Mouse (Mus musculus) neural tube, embryonic 11.5 days (tissue): ENCODE measurements around the gene Hace1. TPM values are rescaled to one million over a fixed set of nuclear protein-coding genes. Genes with fewer than 3 reads are reported as not detected.
"Not testable (repeated sequence)": the region's sequence is repeated elsewhere in the genome, so short reads cannot be mapped to it uniquely, and the experiment has no call there.

ENCODE experiments used
- ATAC-seq: fragments of 200-750 bp; cut with Nextera tagmentation; 2 replicates; pipeline ENCODE4 v1.8.0; 2017; ENCODE audit warnings: moderate number of reproducible peaks, mild to moderate bottlenecking, moderate TSS enrichment, moderate library complexity; ENCODE audit not compliant: insufficient read depth, low FRiP score, low TSS enrichment
- DNase-seq: peaks from one replicate; pipeline ENCODE4 v3.0.0-alpha.2; 2015; ENCODE audit warnings: low spot score
- H3K27ac ChIP-seq: fragments of 300-500 bp; sonication (generic); 2 replicates; pipeline ENCODE4 v1.5.1; 2014; ENCODE audit warnings: low read depth, mild to moderate bottlenecking, low read length
- H3K27me3 ChIP-seq: fragments of 300-500 bp; sonication (generic); 2 replicates; pipeline ENCODE4 v1.6.1; 2014; ENCODE audit warnings: mild to moderate bottlenecking, low read length, mixed read lengths; ENCODE audit not compliant: control insufficient read depth, insufficient read depth
- H3K36me3 ChIP-seq: fragments of 300-500 bp; sonication (generic); 2 replicates; pipeline ENCODE4 v1.6.1; 2014; ENCODE audit warnings: mild to moderate bottlenecking, low read length, moderate library complexity, mixed read lengths; ENCODE audit not compliant: control insufficient read depth, insufficient read depth
- H3K4me1 ChIP-seq: fragments of 300-500 bp; sonication (generic); 2 replicates; pipeline ENCODE4 v1.6.1; 2014; ENCODE audit warnings: low read length, mixed read lengths; ENCODE audit not compliant: control insufficient read depth, insufficient read depth
- H3K4me2 ChIP-seq: fragments of 300-500 bp; sonication (generic); 2 replicates; pipeline ENCODE4 v1.6.1; 2014; ENCODE audit warnings: low read depth, mild to moderate bottlenecking, moderate library complexity
- H3K4me3 ChIP-seq: fragments of 300-500 bp; sonication (generic); 2 replicates; pipeline ENCODE4 v1.5.1; 2014; ENCODE audit warnings: low read depth, low read length
- H3K9ac ChIP-seq: fragments of 300-500 bp; sonication (generic); 2 replicates; pipeline ENCODE4 v1.6.1; 2014; ENCODE audit warnings: mild to moderate bottlenecking, low read length
- H3K9me3 ChIP-seq: fragments of 300-500 bp; sonication (generic); 2 replicates; pipeline ENCODE4 v1.6.1; 2016; ENCODE audit warnings: low read length; ENCODE audit not compliant: control insufficient read depth
- WGBS: fragments of 180-500 bp; shearing (Covaris S2); extraction: QIAGEN DNeasy Blood & Tissue Kit; methylation state at CpG from one replicate; pipeline ENCODE4 v1.1.7; 2014; 5-methylcytosine and 5-hydroxymethylcytosine counted together
- polyA plus RNA-seq: library from polyadenylated mRNA; unstranded; fragments of >200 nt; fragmentation: Nextera tagmentation; extraction: Ambion mirVana; gene quantifications from 2 replicates; pipeline ENCODE4 v1.2.1, GENCODE M21; 2014

Hace1 gene
- 23.8 and 25.1 TPM in 2 replicates for polyA plus RNA-seq

- Histone ChIP-seq H3K4me1 (0 out of 2 replicates have a peak, but pooled peaks cover 5% of the 10 kb centered on the region), H3K9ac (peak within 1 kb of the TSS; percentile 90), H3K9me3 (no peaks in the 10 kb centered on the region), H3K36me3 (no peaks in the 10 kb centered on the region), H3K4me3 (peak within 1 kb of the TSS; percentile 83), H3K27ac (peak within 1 kb of the TSS; percentile 93), H3K27me3 (no peaks in the 10 kb centered on the region), H3K4me2 (peak within 1 kb of the TSS; percentile 55)
- peak; percentile 95 for ATAC-seq
- WGBS = 0% methylated on average over 34 of the region's 79 CpGs
- DNase-seq = peak; percentile 92
Observed at GRCm38 (mm10) chr10:45577731-45578297, at the start of gene Hace1. Gene Hace1, plus strand, starts transcription at chr10:45577829.

GRCm38 (mm10) chr10:45537334-45537733, 40.3 kb upstream of the Hace1 start:
- not testable (repeated sequence) for H3K27ac ChIP-seq, H3K9ac ChIP-seq, H3K36me3 ChIP-seq, H3K4me1 ChIP-seq, ATAC-seq, H3K4me2 ChIP-seq, H3K27me3 ChIP-seq, DNase-seq, H3K9me3 ChIP-seq, H3K4me3 ChIP-seq
- WGBS = 92% methylated on average over 16 of the region's 16 CpGs

- Histone ChIP-seq H3K9ac (no peak overlapping the region), H3K9me3 (no peaks in the 10 kb centered on the region), H3K4me1 (no peaks in the 10 kb centered on the region), H3K4me2 (no peak overlapping the region), H3K36me3 (no peaks in the 10 kb centered on the region), H3K27ac (no peak overlapping the region), H3K4me3 (no peak overlapping the region), H3K27me3 (no peaks in the 10 kb centered on the region)
- ATAC-seq = no peak
- no peak for DNase-seq
- 67% methylated on average over 2 of the region's 2 CpGs for WGBS
Observed at GRCm38 (mm10) chr10:45542726-45543125, 34.9 kb upstream of the Hace1 start.

DNA sequence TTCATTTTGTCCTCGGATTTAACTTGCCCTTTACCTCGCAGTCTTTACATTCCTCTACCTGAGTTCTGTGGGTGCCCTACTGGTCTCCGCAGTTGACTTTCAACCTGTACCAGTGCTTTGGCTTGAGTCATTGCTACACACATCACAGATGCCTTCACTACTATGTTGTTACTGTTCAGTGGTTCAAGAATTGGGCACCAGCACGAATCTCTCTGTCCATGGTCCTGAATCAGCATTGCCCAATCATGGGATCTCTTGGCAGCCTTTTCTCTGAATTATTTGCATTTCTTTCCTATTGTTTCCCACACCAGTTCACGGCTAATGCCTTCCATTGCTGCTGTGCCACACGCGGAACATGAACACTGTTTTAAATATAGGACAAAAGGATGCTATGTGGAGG, 30.8 kb upstream of the Hace1 start:
- H3K4me2 ChIP-seq = no peak overlapping the region
- no peak for ATAC-seq
- 51% methylated on average over 7 of the region's 7 CpGs for WGBS
- H3K27ac ChIP-seq = no peak overlapping the region
- no peak overlapping the region for H3K4me3 ChIP-seq
- H3K9ac ChIP-seq = no peak overlapping the region
- H3K27me3 ChIP-seq = no peaks in the 10 kb centered on the region
- H3K9me3 ChIP-seq = no peaks in the 10 kb centered on the region
- no peaks in the 10 kb centered on the region for H3K36me3 ChIP-seq
- DNase-seq = peak; percentile 50
- no peaks in the 10 kb centered on the region for H3K4me1 ChIP-seq

DNA sequence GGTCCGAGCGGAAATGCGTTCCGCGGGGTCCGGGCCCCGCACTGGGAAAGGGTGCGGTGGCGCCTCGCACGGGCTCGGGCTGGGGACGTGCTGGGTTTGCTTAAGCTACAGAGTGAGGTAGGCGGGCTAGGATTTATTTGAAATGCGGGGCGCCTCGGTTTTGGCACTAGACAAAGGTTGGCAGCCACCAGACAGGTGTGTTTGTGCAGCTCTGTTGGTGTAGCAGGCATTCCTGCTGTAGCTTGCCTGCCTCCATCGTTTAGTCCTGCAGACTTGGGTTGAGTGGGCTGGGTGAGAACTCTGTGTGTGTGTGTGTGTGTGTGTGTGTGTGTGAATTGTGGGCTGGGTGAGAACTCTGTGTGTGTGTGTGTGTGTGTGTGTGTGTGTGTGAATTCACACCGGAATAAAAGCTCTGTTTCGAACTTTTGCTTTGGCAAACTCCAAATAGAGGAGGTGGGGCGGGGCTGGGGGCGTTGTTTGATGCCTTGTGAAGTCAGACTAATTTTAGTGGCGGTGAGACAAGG, 731 bp downstream of the Hace1 start:
- WGBS = under 1% methylated on average over 23 of the region's 23 CpGs
- Histone ChIP-seq H3K9ac (peak overlapping the region; percentile 90), H3K27ac (peak overlapping the region; percentile 93), H3K36me3 (no peaks in the 10 kb centered on the region), H3K27me3 (no peaks in the 10 kb centered on the region), H3K4me2 (peak overlapping the region; percentile 55), H3K4me3 (peak overlapping the region; percentile 83), H3K9me3 (no peaks in the 10 kb centered on the region), H3K4me1 (0 out of 2 replicates have a peak, but pooled peaks cover 5% of the 10 kb centered on the region)
- peak; percentile 63 for DNase-seq
- ATAC-seq = peak; percentile 85

GRCm38 (mm10) chr10:45583310-45583709, 5.7 kb downstream of the Hace1 start:
- 0 out of 2 replicates have a peak, but pooled peaks cover 5% of the 10 kb centered on the region for H3K4me1 ChIP-seq
- no peak overlapping the region for H3K27ac ChIP-seq
- no peak overlapping the region for H3K4me3 ChIP-seq
- no peaks in the 10 kb centered on the region for H3K36me3 ChIP-seq
- DNase-seq (no peak), ATAC-seq (no peak)
- WGBS = 85% methylated on average over 1 of the region's 1 CpGs
- no peaks in the 10 kb centered on the region for H3K27me3 ChIP-seq
- no peaks in the 10 kb centered on the region for H3K9me3 ChIP-seq
- H3K9ac ChIP-seq = no peak overlapping the region
- H3K4me2 ChIP-seq = no peak overlapping the region

DNA sequence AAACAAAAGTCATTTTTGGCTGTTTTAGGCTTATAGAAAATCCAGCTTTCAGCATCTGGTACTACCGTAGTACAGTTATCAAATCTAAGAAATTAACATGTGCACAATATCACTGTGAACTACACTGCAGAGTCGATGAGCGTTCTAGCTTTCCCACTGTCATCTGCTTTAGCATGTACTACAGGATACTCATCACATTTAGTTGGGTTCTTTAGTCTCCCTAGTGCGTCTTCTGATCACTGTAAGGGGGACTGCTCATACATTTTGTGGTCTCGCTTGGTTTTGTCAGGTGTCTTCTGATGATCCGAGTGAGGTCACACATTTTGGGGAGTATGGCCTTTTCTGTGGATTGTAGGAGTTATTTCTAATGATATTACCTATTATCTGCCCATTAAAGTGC, 6.2 kb downstream of the Hace1 start:
- Histone ChIP-seq H3K4me2 (no peak overlapping the region), H3K36me3 (no peaks in the 10 kb centered on the region), H3K27me3 (no peaks in the 10 kb centered on the region), H3K4me3 (no peak overlapping the region), H3K4me1 (no peaks in the 10 kb centered on the region), H3K9ac (no peak overlapping the region), H3K27ac (no peak overlapping the region), H3K9me3 (no peaks in the 10 kb centered on the region)
- 92% methylated on average over 6 of the region's 6 CpGs for WGBS
- DNase-seq = no peak
- no peak for ATAC-seq

GRCm38 (mm10) chr10:45584311-45585102, 6.9 kb downstream of the Hace1 start:
- ATAC-seq = no peak
- WGBS = 92% methylated on average over 12 of the region's 12 CpGs
- Histone ChIP-seq H3K36me3 (no peaks in the 10 kb centered on the region), H3K9me3 (no peaks in the 10 kb centered on the region), H3K27me3 (no peaks in the 10 kb centered on the region), H3K27ac (no peak overlapping the region), H3K9ac (no peak overlapping the region), H3K4me1 (no peaks in the 10 kb centered on the region), H3K4me3 (no peak overlapping the region), H3K4me2 (no peak overlapping the region)
- DNase-seq = no peak
